Mouse (Mus musculus): Measurements from ENCODE around the gene Dscaml1.

Dscaml1 gene

GRCm38 (mm10) chr9:45426456-45426855 lies at the start of gene Dscaml1:
TSS of gene Dscaml1 (plus strand) at chr9:45426628.
- DNase-seq (ENCODE audit: low spot score in 2 of 2), result no peak

DNA sequence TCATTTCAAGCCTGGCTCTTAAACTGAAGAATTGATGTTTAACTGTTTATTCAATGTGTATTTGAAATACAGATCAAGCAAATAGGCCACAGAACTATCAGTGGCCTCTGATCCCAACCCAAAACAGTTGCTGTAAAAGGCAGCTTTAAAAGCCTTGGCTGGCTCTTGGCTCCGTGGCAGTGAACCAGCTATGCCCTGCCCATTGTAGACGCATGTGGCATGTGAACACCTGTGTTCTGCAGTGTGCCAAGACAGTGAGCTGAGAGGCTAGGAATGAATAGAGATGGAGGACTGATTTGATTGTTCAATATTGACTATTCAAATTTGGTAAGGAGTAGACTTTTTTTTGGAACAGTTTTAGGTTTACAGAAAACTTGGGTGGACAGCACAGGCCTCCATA lies 49.5 kb upstream of the Dscaml1 start:
- DNase-seq (ENCODE audit: low spot score in 2 of 2), result no peak

DNA sequence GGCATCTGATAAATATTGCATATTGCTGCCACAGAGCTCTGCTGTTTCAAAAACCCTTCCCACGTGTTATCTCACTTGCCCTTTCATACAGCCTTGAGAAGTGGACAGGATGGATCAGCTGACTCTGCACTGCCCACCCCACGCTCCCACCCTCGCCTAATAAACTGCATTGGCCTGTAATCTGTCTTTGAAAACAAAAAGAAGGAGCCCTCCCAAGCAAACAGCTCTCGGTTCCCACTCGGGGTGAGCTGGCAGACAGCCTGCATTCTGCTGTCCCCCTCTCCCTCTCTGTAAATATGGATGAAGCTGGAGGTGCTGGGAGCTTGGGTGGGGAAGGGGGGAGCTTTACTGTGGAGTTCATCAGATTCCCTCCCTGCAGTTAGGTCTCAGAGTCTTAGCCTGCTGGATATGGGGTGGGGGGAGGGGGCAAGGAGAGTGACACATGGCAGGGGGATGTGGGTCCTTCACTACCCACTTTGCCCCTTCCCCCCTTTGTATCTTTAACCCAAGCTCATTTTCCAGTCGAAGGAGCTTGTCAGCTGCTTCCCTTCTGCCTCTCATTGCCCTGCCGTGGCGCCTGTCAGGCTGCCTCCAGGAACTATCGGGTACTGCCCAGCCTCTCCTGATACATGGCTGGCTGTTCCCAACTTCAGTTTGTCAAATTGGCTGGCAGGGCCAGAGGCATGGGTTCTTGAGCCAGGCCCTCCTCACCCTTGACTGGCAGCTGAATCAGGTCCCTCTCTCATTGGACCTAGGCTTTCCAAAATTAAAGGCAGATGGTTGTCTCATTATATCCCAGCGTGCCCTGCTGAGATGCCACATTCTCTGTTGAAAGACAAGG lies 45.8 kb upstream of the Dscaml1 start:
- DNase-seq (ENCODE audit: low spot score in 2 of 2), result no peak

GRCm38 (mm10) chr9:45382336-45382735 lies 44.1 kb upstream of the Dscaml1 start:
- peak; percentile 29 to 39 for DNase-seq (ENCODE audit: low spot score in 2 of 2)

DNA sequence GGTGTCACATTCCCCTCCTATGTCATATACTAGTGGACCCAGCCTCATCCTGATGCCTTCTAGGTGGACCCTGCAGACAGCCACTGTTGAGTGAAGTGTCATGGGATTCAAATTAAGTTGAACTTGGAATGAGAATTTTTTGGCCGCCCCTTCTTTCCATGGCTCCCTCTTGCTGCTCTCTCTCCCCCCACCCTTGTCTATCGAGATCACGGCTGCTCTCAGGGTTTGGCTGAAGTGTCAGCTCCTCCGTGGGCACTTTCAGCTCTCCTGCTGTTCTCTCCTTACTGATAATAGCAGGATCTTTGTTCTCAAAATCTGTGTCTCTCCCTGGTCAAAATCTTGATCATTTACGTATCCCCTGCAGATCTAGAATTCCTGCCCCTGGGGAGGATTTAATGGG lies 43.6 kb upstream of the Dscaml1 start:
- no peak for DNase-seq (ENCODE audit: low spot score in 2 of 2)

GRCm38 (mm10) chr9:45383883-45384282 lies 42.5 kb upstream of the Dscaml1 start:
- DNase-seq (ENCODE audit: low spot score in 2 of 2), result no peak

DNA sequence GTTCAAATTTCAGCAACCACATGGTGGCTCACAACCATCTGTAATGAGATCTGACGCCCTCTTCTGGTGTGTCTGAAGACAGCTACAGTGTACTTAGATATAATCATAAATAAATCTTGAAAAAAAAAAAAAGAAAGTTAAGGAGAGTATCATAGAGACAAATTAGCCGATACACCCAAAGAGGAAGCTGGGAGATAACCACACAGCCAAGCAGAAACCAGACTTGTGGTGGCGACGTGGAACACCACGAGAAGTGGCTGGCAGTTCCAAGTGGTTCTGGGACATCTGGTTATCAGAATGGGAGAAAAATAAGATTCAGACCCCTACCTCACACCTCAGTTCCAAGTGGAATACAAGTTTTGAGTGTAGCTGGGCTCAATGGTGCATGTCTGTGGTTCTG lies 39.7 kb upstream of the Dscaml1 start:
- DNase-seq (ENCODE audit: low spot score in 2 of 2), result no peak

- peak in 1 of 2 experiments; percentile 79 for DNase-seq (ENCODE audit: low spot score in 2 of 2)
These were observed 37.9 kb upstream of the Dscaml1 start for GRCm38 (mm10) chr9:45388385-45388994.

GRCm38 (mm10) chr9:45389596-45389995 lies 36.8 kb upstream of the Dscaml1 start:
- no peak for DNase-seq (ENCODE audit: low spot score in 2 of 2)

DNA sequence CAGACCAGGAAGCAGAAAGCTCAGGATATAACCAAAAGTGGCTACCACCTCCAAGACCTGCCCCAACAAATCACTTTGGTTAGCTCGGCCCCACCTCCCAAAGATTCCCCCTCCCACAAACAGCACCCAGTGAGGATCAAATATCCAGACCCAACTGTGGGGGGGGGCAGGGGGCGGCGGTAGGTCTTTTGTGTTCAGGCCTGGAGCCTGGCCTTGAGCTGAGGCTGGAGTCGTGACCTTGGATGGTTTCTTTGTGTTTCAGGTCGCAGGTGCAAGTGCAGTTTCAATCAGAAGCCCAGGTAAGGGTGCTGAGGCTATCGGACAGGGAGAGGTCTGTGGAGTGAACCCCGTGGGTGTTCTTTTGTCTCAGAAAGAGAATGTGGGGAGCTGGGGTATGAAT lies 35.1 kb upstream of the Dscaml1 start:
- no peak for DNase-seq (ENCODE audit: low spot score in 2 of 2)

DNA sequence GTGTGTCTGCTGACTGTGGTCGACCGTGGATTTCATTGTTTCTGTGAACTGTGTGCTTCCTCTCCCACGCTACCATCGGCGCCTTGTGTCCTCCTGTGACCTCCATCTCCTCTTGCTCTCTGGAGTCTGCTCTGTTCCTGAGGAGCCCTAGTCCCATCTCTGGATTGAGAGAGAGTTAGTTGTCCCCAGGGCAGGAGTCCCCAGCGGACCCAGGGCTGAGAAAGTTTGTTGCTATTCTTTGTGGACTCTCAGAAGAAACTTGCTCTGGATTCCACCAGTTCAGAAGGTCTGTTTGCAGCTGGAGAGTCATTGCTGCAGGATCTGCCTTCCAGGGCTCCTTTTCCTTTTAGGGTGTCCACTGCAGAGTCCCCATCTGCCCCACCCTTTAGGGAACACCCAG lies 31.2 kb upstream of the Dscaml1 start:
- DNase-seq (ENCODE audit: low spot score in 2 of 2), result no peak

- no peak for DNase-seq (ENCODE audit: low spot score in 2 of 2)
These were observed 30.6 kb upstream of the Dscaml1 start for GRCm38 (mm10) chr9:45395796-45396195.

GRCm38 (mm10) chr9:45398336-45398735 lies 28.1 kb upstream of the Dscaml1 start:
- no peak for DNase-seq (ENCODE audit: low spot score in 2 of 2)

GRCm38 (mm10) chr9:45399434-45399833 lies 27.0 kb upstream of the Dscaml1 start, which contains the start of gene Fxyd2:
TSS of gene Fxyd2 (plus strand) at chr9:45399669.
- DNase-seq (ENCODE audit: low spot score in 2 of 2), result no peak

DNA sequence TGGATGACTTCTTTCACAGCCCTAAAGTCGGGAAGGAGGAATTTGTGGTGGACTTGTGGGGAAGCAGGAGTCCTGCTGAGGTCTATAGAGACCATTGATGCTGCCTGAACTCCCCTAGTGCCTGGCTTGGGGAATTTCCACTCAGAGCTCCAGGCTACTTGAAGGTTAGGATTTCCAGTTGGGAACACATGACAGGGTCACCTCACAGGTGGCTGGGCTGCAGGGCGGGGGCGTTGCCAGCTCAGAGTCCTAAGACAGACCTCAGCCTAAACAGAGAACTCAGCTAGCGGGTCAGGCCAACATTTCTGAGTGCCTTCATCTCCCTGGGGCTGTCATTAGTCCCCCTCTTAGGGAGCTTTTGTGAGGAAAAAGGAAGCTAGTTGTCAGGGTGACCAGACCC lies 24.6 kb upstream of the Dscaml1 start:
- no peak for DNase-seq (ENCODE audit: low spot score in 2 of 2)

- no peak for DNase-seq (ENCODE audit: low spot score in 2 of 2)
These were observed 23.5 kb upstream of the Dscaml1 start for GRCm38 (mm10) chr9:45402957-45403356.

DNA sequence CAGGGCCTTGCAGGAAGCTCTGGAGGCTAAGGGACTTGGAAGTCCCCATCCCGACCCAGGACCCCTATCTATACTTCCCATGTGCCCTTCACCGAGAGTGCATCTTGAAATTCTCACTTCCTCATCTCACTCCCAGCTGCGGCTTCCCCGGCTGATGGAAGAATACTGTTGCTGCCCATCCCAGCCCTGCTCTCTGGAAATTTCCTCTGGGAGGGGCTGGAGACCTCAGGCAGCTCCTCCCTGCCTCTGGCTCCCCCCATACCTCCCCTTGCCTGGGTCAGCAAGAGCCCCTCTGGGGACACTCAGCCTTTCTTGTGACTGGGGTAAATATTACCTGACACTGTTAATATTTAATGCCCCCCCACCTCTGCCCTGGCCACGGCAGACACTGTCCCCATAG lies 20.7 kb upstream of the Dscaml1 start:
- no peak for DNase-seq (ENCODE audit: low spot score in 2 of 2)

GRCm38 (mm10) chr9:45406808-45407207 lies 19.6 kb upstream of the Dscaml1 start:
- no peak for DNase-seq (ENCODE audit: low spot score in 2 of 2)

DNA sequence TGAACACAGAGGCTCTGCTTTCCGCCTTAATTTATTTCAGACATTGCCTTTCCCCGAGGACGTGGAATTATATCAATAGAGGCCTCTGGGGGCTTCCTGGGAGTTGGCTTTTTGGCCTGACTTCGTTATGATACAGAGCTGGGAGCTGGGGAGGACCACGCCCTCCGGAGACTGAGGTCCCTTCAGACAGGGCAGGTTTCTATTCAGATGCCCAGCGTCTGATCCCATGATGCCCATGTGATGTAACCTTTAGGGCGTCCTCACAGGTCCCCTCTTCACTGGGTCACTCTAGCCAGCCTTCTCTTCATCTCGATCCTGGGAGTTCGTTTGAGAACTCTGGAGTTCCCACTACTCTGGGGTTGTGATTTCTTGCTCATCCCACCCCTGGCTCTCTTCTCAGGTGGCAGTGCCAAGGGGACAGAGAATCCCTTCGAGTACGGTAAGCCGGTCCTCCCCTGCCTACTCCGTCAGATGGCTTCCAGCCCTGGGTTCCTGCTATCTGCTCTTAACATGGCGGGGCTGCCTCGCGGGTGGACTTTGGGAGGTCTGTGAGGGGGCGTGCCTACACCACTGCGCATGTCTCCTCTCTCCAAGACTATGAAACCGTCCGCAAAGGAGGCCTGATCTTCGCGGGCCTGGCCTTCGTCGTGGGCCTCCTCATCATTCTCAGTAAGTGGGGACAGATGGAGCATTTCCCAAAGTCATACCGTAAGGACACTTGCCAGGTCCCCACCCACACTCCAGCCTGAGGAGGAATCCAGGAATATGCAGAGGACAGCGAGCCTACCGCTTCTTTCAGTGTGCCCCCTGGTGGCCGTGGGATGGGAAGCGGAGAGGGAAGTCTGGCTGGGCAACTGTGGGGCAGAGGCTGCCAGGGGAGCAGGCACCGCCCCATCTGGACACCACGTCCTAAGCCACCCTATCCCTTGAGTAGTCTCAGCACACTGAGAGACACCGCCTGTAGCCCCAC lies 18.4 kb upstream of the Dscaml1 start:
- DNase-seq (ENCODE audit: low spot score in 2 of 2), result peak; percentile 68 to 75

DNA sequence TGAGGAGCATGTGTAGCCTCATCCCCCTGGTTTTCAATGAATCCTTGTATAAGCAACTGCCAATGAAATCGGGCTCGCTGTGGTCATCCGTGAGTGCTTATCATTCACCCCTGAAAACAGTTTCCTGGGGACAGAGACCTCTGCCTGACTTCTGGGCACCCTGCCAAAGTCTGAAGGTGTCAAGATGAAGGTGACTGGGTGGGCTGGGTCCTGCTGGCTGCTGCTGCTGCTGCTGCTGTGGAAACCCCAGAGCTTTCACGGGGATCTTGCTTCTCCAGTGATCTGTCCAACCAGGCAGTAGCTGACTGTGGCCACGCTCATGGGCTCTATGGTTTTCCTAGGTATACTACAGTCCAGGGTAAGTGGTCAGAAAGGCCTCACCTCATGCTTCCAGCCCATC lies 16.2 kb upstream of the Dscaml1 start:
- DNase-seq (ENCODE audit: low spot score in 2 of 2), result no peak

DNA sequence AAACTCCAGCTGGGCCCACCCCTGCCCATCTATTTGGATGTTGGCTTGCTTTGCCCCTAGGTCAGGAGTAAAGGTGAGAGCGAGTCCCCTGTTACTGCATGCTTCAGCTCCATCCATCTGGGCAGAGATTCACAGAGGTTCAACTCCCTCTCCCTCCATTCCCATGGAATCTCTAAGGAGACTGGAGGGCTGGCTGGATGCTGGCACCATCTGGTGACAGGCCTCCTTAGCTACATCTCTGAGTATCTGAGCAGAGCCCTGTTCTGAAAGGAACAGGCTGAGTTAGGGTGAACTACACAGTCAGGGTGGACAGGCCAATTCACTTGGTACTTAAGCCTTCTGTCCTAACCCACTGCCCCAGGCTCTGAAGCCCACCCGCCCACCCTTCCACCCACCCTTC lies 15.8 kb upstream of the Dscaml1 start:
- DNase-seq (ENCODE audit: low spot score in 2 of 2), result no peak

GRCm38 (mm10) chr9:45411111-45411510 lies 15.3 kb upstream of the Dscaml1 start:
- DNase-seq (ENCODE audit: low spot score in 2 of 2), result no peak

All from frontal cortex, postnatal 10 days (tissue).